Mouse (Mus musculus) heart, adult 2 months (tissue): Measurements from ENCODE around the gene Gm19684.

Experiments
- CTCF ChIP-seq: fragments of 200-600 bp; IDR thresholded peaks from 2 replicates; pipeline ENCODE4 v1.8.1; 2022; ENCODE audit warnings: antibody characterized with exemption, mild to moderate bottlenecking, moderate library complexity
- POLR2A ChIP-seq: fragments of 200-500 bp; IDR thresholded peaks from 2 replicates; pipeline ENCODE4 v1.6.1; 2011; ENCODE audit warnings: mild to moderate bottlenecking, low read depth, low read length, control low read depth; ENCODE audit not compliant: insufficient read depth

- TF ChIP-seq POLR2A: no peak
- TF ChIP-seq CTCF: no peak
Observed at GRCm38 (mm10) chr17:36145111-36145860, 23.8 kb downstream of the Gm19684 start.
